Mouse (Mus musculus) stomach, embryonic 16.5 days (tissue): ENCODE data around the gene Zfhx3. TPM values are rescaled to one million over a fixed set of nuclear protein-coding genes. Genes with fewer than 3 reads are reported as not detected.

Experiments
- ATAC-seq: fragments of 200-750 bp; cut with Nextera tagmentation; 2 replicates; pipeline ENCODE4 v1.8.0; 2017; ENCODE audit warnings: moderate number of reproducible peaks, moderate TSS enrichment; ENCODE audit not compliant: insufficient read depth, low FRiP score
- H3K27ac ChIP-seq: fragments of 300-500 bp; sonication (generic); 2 replicates; pipeline ENCODE4 v1.5.1; 2014; ENCODE audit warnings: low read length
- H3K27me3 ChIP-seq: fragments of 300-500 bp; sonication (generic); 2 replicates; pipeline ENCODE4 v1.6.1; 2014; ENCODE audit warnings: low read length, control low read depth, mixed read lengths; ENCODE audit not compliant: control insufficient read depth, insufficient read depth
- H3K36me3 ChIP-seq: fragments of 300-500 bp; sonication (generic); 2 replicates; pipeline ENCODE4 v1.6.1; 2014; ENCODE audit warnings: low read length; ENCODE audit not compliant: control insufficient read depth, insufficient read depth
- H3K4me1 ChIP-seq: fragments of 300-500 bp; sonication (generic); 2 replicates; pipeline ENCODE4 v1.6.1; 2014; ENCODE audit warnings: low read length, control low read depth, mixed read lengths; ENCODE audit not compliant: control insufficient read depth, insufficient read depth
- H3K4me2 ChIP-seq: fragments of 300-500 bp; sonication (generic); 2 replicates; pipeline ENCODE4 v1.6.1; 2014; ENCODE audit warnings: low read depth, low read length, mixed read lengths
- H3K4me3 ChIP-seq: fragments of 300-500 bp; sonication (generic); replicated peaks from 2 replicates; pipeline ENCODE4 v1.5.1; 2014; ENCODE audit warnings: mild to moderate bottlenecking, low read length
- H3K9ac ChIP-seq: fragments of 300-500 bp; sonication (generic); 2 replicates; pipeline ENCODE4 v1.6.1; 2014; ENCODE audit warnings: low read length
- H3K9me3 ChIP-seq: fragments of 300-500 bp; sonication (generic); replicated peaks from 2 replicates; pipeline ENCODE4 v1.6.1; 2016; ENCODE audit warnings: low read length, control low read depth; ENCODE audit not compliant: control insufficient read depth
- WGBS: fragments of 180-500 bp; shearing (Covaris S2); extraction: QIAGEN DNeasy Blood & Tissue Kit; methylation state at CpG from one replicate; pipeline ENCODE4 v1.1.7; 2014; 5-methylcytosine and 5-hydroxymethylcytosine counted together
- polyA plus RNA-seq: library from polyadenylated mRNA; unstranded; fragments of >200 nt; fragmentation: Nextera tagmentation; extraction: Ambion mirVana; gene quantifications from 2 replicates; pipeline ENCODE4 v1.2.1, GENCODE M21; 2015

Zfhx3 gene
- polyA plus RNA-seq, 1 experiment from 2014 or later, result 10.9 TPM

- H3K4me2 ChIP-seq, result 0 out of 2 replicates have a peak overlapping the region, but pooled peaks have one; percentile 18
- no peaks in the 10 kb centered on the region for H3K36me3 ChIP-seq
- peaks cover 6% of the 10 kb centered on the region; the same call in 1 of the 2 replicates for H3K4me1 ChIP-seq
- WGBS, result 12% methylated on average over 8 of the region's 8 CpGs
- H3K9ac ChIP-seq, result no peak overlapping the region
- H3K4me3 ChIP-seq, result no peak overlapping the region
- peak; percentile 76; the same call in 1 of the 2 replicates for ATAC-seq
- peak overlapping the region; percentile 60; the same call in 1 of the 2 replicates for H3K27ac ChIP-seq
- H3K9me3 ChIP-seq, result no peaks in the 10 kb centered on the region
- no peaks in the 10 kb centered on the region for H3K27me3 ChIP-seq
Measured at GRCm38 (mm10) chr8:108647556-108647955, 705.1 kb downstream of the Zfhx3 start.

- ATAC-seq, result no peak
- no peaks in the 10 kb centered on the region for H3K36me3 ChIP-seq
- H3K9ac ChIP-seq, result no peak overlapping the region
- no peaks in the 10 kb centered on the region for H3K9me3 ChIP-seq
- H3K27me3 ChIP-seq, result no peaks in the 10 kb centered on the region
- 70% methylated on average over 6 of the region's 6 CpGs for WGBS
- no peak overlapping the region for H3K27ac ChIP-seq
- no peak overlapping the region for H3K4me2 ChIP-seq
- peaks cover 6% of the 10 kb centered on the region; the same call in 1 of the 2 replicates for H3K4me1 ChIP-seq
- no peak overlapping the region for H3K4me3 ChIP-seq
Measured at GRCm38 (mm10) chr8:108648993-108649392, 706.5 kb downstream of the Zfhx3 start.

- Histone ChIP-seq H3K4me2 (no peak overlapping the region), H3K4me3 (no peak overlapping the region), H3K27me3 (no peaks in the 10 kb centered on the region), H3K27ac (no peak overlapping the region), H3K9ac (no peak overlapping the region), H3K9me3 (no peaks in the 10 kb centered on the region), H3K4me1 (peaks cover 6% of the 10 kb centered on the region; the same call in 1 of the 2 replicates), H3K36me3 (no peaks in the 10 kb centered on the region)
- no peak for ATAC-seq
- 88% methylated on average over 8 of the region's 8 CpGs for WGBS
Measured at GRCm38 (mm10) chr8:108650837-108651236, 708.4 kb downstream of the Zfhx3 start.

- Histone ChIP-seq H3K27me3 (no peaks in the 10 kb centered on the region), H3K4me2 (no peak overlapping the region), H3K36me3 (no peaks in the 10 kb centered on the region), H3K9me3 (no peaks in the 10 kb centered on the region), H3K27ac (no peak overlapping the region), H3K4me1 (no peaks in the 10 kb centered on the region), H3K9ac (no peak overlapping the region), H3K4me3 (no peak overlapping the region)
- no peak; the same call in 1 of the 2 replicates for ATAC-seq
- 39% methylated on average over 5 of the region's 5 CpGs for WGBS
Measured at GRCm38 (mm10) chr8:108661486-108662093, 719.1 kb downstream of the Zfhx3 start.

GRCm38 (mm10) chr8:108662766-108663165 lies 720.3 kb downstream of the Zfhx3 start:
- no peak overlapping the region for H3K9ac ChIP-seq
- H3K4me1 ChIP-seq, result no peaks in the 10 kb centered on the region
- no peak overlapping the region for H3K4me2 ChIP-seq
- H3K36me3 ChIP-seq, result no peaks in the 10 kb centered on the region
- H3K4me3 ChIP-seq, result no peak overlapping the region
- H3K27me3 ChIP-seq, result no peaks in the 10 kb centered on the region
- H3K27ac ChIP-seq, result no peak overlapping the region
- no peak for ATAC-seq
- no peaks in the 10 kb centered on the region for H3K9me3 ChIP-seq
- 74% methylated on average over 3 of the region's 3 CpGs for WGBS

- H3K4me2 ChIP-seq, result no peak overlapping the region
- 61% methylated on average over 11 of the region's 11 CpGs for WGBS
- ATAC-seq, result no peak
Measured at GRCm38 (mm10) chr8:108671939-108672515, 729.6 kb downstream of the Zfhx3 start.

GRCm38 (mm10) chr8:108675001-108675525 lies 732.6 kb downstream of the Zfhx3 start:
- WGBS, result 75% methylated on average over 17 of the region's 17 CpGs
- Histone ChIP-seq H3K27ac (no peak overlapping the region), H3K4me3 (no peak overlapping the region), H3K9me3 (no peaks in the 10 kb centered on the region), H3K4me2 (no peak overlapping the region), H3K36me3 (no peaks in the 10 kb centered on the region), H3K4me1 (no peaks in the 10 kb centered on the region), H3K9ac (no peak overlapping the region), H3K27me3 (no peaks in the 10 kb centered on the region)
- no peak for ATAC-seq

More at GRCm38 (mm10) chr8:108671939-108672515, 729.6 kb downstream of the Zfhx3 start:
- Histone ChIP-seq H3K9me3 (no peaks in the 10 kb centered on the region), H3K9ac (no peak overlapping the region), H3K36me3 (no peaks in the 10 kb centered on the region), H3K4me1 (no peaks in the 10 kb centered on the region), H3K27ac (no peak overlapping the region), H3K4me3 (no peak overlapping the region), H3K27me3 (no peaks in the 10 kb centered on the region)

- WGBS, result 92% methylated on average over 9 of the region's 9 CpGs
- no peak for ATAC-seq
Measured at GRCm38 (mm10) chr8:108689694-108690093, 747.2 kb downstream of the Zfhx3 start.

More at GRCm38 (mm10) chr8:108689694-108690093, 747.2 kb downstream of the Zfhx3 start:
- Histone ChIP-seq H3K4me1 (peaks cover 16% of the 10 kb centered on the region), H3K36me3 (no peaks in the 10 kb centered on the region), H3K27ac (no peak overlapping the region), H3K9me3 (no peaks in the 10 kb centered on the region), H3K27me3 (0 out of 2 replicates have a peak, but pooled peaks cover 4% of the 10 kb centered on the region), H3K4me3 (no peak overlapping the region), H3K9ac (no peak overlapping the region), H3K4me2 (no peak overlapping the region)
